Mouse (Mus musculus) cerebellum, adult 2 months (tissue): ENCODE results near the gene Ttc5. TPM values are rescaled to one million over a fixed set of nuclear protein-coding genes. Genes with fewer than 3 reads are reported as not detected.
"Not testable (repeated sequence)": the region's sequence is repeated elsewhere in the genome, so short reads cannot be mapped to it uniquely, and the experiment has no call there.

Experiments used
- DNase-seq, 2 experiments: peaks; one replicate each; pipeline ENCODE4 v3.0.0; 2021
- H3K27ac ChIP-seq: fragments of 200-500 bp; 2 replicates; pipeline ENCODE4 v1.5.1; 2012; ENCODE audit warnings: low read length, control low read depth, inconsistent platforms; ENCODE audit not compliant: insufficient read depth
- H3K27me3 ChIP-seq: fragments of 200-500 bp; 2 replicates; pipeline ENCODE4 v1.6.1; 2012; ENCODE audit warnings: inconsistent platforms, mild to moderate bottlenecking, low read length, moderate library complexity; ENCODE audit not compliant: control insufficient read depth, insufficient read depth
- H3K4me1 ChIP-seq: fragments of 200-500 bp; 2 replicates; pipeline ENCODE4 v1.6.1; 2011; ENCODE audit warnings: low read length; ENCODE audit not compliant: control insufficient read depth, insufficient read depth
- H3K4me3 ChIP-seq: fragments of 200-500 bp; replicated peaks from 2 replicates; pipeline ENCODE3; 2011; ENCODE audit warnings: mild to moderate bottlenecking, low read depth, low read length, control low read depth; ENCODE audit not compliant: insufficient read depth
- CTCF ChIP-seq: fragments of 200-500 bp; IDR thresholded peaks from 2 replicates; pipeline ENCODE4 v1.5.1; 2011; ENCODE audit warnings: low read depth, mild to moderate bottlenecking, control low read depth, low read length, moderate library complexity, borderline replicate concordance; ENCODE audit not compliant: insufficient read depth
- POLR2A ChIP-seq: fragments of 200-500 bp; IDR thresholded peaks from 2 replicates; pipeline ENCODE4 v1.6.1; 2011; ENCODE audit warnings: low read length, control low read depth, borderline replicate concordance; ENCODE audit not compliant: insufficient read depth
- WGBS: fragments of 180-500 bp; shearing (Covaris S2); methylation state at CpG from one replicate; pipeline ENCODE4 v1.1.7; 2018; 5-methylcytosine and 5-hydroxymethylcytosine counted together
- polyA plus RNA-seq: library from polyadenylated mRNA; depleted of rRNA; stranded (reverse); fragments of >200 nt; gene quantifications from 2 replicates; pipeline ENCODE4 v1.2.3, GENCODE M21; 2012; rRNA removed

The Ttc5 gene
- 60.6 and 60.9 TPM in 2 replicates for polyA plus RNA-seq

GRCm38 (mm10) chr14:50785251-50785637, at the start of gene Ttc5:
Gene Ttc5, minus strand, starts transcription at chr14:50785519.
- no peaks in the 10 kb centered on the region for H3K27me3 ChIP-seq
- no peaks in the 10 kb centered on the region for H3K4me1 ChIP-seq
- TF ChIP-seq POLR2A = peak; percentile 53; the same call in 1 of the 2 replicates
- peak; percentile 83 for TF ChIP-seq CTCF
- H3K4me3 ChIP-seq = peak within 1 kb of the TSS; percentile 80
- peak within 1 kb of the TSS; percentile 67 for H3K27ac ChIP-seq
- peak; percentile 84 to 90 for DNase-seq
- under 1% methylated on average over 21 of the region's 21 CpGs for WGBS

DNA sequence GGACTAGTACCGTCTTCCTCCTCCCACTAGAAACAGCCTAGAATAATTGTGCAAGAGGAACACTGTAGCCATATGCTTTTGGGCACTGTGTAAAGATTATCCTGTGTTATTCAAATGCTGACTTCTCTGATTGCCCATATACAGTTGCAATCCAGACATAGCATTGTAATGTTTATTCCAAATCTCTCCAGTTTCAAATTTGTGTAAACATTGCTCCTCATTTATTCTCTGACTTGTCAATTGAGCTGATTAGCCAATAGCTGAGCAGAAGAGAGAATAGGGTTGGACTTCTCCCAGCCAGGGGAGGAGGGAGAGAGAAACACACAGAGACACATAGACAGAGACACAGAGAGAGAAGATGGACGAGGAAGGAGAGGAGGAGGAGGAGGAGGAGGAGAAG, 49.1 kb upstream of the Ttc5 start:
- peaks cover 9% of the 10 kb centered on the region for H3K4me1 ChIP-seq
- peak in 1 of 2 experiments; percentile 31 for DNase-seq
- H3K27me3 ChIP-seq = no peaks in the 10 kb centered on the region
- TF ChIP-seq POLR2A = no peak
- no peak for TF ChIP-seq CTCF
- peak overlapping the region; percentile 87 for H3K27ac ChIP-seq
- 26% methylated on average over 2 of the region's 2 CpGs for WGBS
- no peak overlapping the region for H3K4me3 ChIP-seq

DNA sequence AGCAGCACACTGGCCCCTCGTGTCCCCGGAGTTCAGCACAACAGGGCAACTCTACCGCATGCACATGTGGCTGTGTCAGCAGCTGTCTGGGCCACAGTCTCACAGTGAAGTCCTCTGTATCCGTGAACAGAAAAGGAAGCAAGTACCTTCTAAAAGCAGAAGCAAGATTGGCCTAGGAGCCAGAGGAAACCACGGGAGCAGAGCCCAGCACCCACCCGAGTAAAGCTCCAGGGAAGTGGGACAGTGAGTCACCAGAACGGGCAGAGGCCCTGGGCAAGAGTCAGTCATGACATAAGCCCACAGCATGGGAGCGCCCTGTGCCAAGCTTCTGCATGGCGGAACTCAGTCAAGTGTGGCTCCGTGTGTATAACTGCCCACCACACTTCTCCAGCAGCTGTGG, 48.6 kb upstream of the Ttc5 start:
- Histone ChIP-seq H3K4me3 (peak overlapping the region; percentile 36), H3K27ac (peak overlapping the region; percentile 87), H3K27me3 (no peaks in the 10 kb centered on the region), H3K4me1 (peaks cover 9% of the 10 kb centered on the region)
- 23% methylated on average over 10 of the region's 10 CpGs for WGBS
- TF ChIP-seq CTCF (no peak), POLR2A (no peak)
- peak; percentile 72 to 81 for DNase-seq

DNA sequence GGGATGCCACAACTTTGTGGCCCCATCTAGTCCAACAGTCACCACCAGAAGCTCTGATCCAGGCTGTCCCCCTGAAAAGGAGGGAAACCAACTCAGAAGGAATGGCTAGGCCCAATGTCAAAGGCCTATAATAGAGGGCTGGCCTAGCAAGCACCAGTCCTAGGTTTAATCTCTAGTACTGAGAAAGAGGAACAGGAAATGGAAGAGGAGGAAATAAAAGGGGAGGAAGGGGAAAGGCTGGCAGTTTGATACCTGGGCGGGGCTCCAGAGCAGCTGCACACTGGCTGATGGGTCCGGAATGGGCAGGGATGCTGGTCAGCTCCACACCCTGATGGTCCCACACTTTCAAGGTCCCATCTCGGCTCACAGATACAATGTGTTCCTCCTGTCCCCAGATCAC, 44.6 kb upstream of the Ttc5 start:
- TF ChIP-seq POLR2A (no peak), CTCF (no peak)
- Histone ChIP-seq H3K27ac (no peak overlapping the region), H3K27me3 (no peaks in the 10 kb centered on the region), H3K4me1 (peaks cover 9% of the 10 kb centered on the region), H3K4me3 (no peak overlapping the region)
- WGBS = 73% methylated on average over 3 of the region's 3 CpGs
- no peak for DNase-seq

GRCm38 (mm10) chr14:50826579-50826978, 41.3 kb upstream of the Ttc5 start:
- no peak for TF ChIP-seq CTCF
- TF ChIP-seq POLR2A = no peak
- no peak for DNase-seq
- no peaks in the 10 kb centered on the region for H3K27me3 ChIP-seq
- no peaks in the 10 kb centered on the region for H3K4me1 ChIP-seq
- WGBS = 69% methylated on average over 4 of the region's 4 CpGs
- no peak overlapping the region for H3K4me3 ChIP-seq
- H3K27ac ChIP-seq = no peak overlapping the region

DNA sequence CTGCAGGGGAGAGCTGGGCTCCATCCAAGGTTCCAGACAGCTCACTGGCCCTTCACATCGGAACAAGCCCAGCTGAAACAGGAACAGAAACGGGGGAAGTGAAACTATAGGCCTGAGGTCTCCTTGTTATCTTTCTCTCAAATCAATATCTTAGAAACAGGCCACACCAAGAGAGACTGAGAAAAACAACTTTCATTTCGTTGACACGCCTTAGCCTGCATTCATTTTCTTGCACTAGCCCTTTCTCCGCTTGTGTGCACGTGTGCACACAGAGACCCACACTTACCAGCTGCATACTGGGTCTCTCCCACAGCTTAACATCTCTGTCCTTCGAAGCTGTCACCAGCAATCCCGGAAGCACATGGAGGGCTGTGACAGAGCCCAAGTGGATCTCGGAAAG, 38.9 kb upstream of the Ttc5 start:
- TF ChIP-seq CTCF (no peak), POLR2A (no peak)
- Histone ChIP-seq H3K4me1 (no peaks in the 10 kb centered on the region), H3K27ac (no peak overlapping the region), H3K4me3 (no peak overlapping the region), H3K27me3 (no peaks in the 10 kb centered on the region)
- DNase-seq = no peak
- WGBS = 83% methylated on average over 9 of the region's 9 CpGs

- Histone ChIP-seq H3K4me3 (no peak overlapping the region), H3K27me3 (no peaks in the 10 kb centered on the region), H3K27ac (no peak overlapping the region), H3K4me1 (no peaks in the 10 kb centered on the region)
- no peak for DNase-seq
- WGBS = 85% methylated on average over 2 of the region's 2 CpGs
- TF ChIP-seq CTCF (no peak), POLR2A (no peak)
These were observed 37.9 kb upstream of the Ttc5 start for GRCm38 (mm10) chr14:50823240-50823639.

DNA sequence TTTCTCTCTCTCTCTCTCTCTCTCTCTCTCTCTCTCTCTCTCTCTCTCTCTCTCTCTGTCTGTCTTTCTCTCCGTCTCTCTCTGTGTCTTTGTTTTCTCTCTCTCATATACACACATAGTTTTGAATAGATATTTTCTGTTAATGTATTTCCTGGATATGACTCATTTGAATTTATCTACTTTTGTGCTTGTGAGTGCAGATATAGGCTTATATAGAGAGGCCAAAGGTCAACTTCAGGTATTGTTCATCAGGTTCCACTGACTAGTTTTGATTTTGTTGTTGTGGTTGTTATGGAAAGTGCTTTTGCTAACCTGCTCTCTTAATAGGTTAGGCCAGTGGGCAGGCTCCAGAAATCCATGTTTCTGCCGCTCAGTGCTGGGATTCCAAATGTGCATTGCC, 27.7 kb upstream of the Ttc5 start:
- Histone ChIP-seq H3K27me3 (no peaks in the 10 kb centered on the region), H3K4me3 (no peak overlapping the region), H3K4me1 (no peaks in the 10 kb centered on the region), H3K27ac (no peak overlapping the region)
- 87% methylated on average over 2 of the region's 2 CpGs for WGBS
- no peak for DNase-seq
- TF ChIP-seq POLR2A = no peak

GRCm38 (mm10) chr14:50807487-50808072, 22.3 kb upstream of the Ttc5 start, which contains the start of the genes Ccnb1ip1 and Parp2:
Gene Ccnb1ip1, minus strand, starts transcription at chr14:50807732.
Gene Parp2, plus strand, starts transcription at chr14:50807841.
- 1% methylated on average over 42 of the region's 42 CpGs for WGBS
- peak; percentile 90 for TF ChIP-seq POLR2A
- no peak for TF ChIP-seq CTCF
- H3K27ac ChIP-seq = peak within 1 kb of the TSS; percentile 76

DNA sequence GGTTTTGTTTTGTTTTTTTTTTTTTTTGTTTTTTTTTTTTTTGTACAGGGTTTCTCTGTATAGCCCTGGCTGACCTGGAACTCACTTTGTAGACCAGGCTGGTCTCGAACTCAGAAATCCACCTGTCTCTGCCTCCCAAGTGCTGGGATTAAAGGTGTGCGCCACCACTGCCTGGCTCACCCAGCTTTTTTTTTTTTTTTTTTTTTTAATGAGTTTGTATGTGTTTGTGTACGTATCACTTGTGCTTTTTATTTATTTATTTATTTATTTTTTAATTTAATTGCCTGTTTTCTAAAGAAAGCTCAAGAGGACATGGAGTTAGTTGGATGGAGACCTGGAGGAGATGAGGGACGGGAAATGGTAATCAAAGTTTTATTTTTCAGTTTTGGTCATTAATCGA, 21.1 kb upstream of the Ttc5 start:
- not testable (repeated sequence) for H3K4me1 ChIP-seq, H3K27ac ChIP-seq, DNase-seq, H3K4me3 ChIP-seq, H3K27me3 ChIP-seq
- 87% methylated on average over 5 of the region's 5 CpGs for WGBS

More at GRCm38 (mm10) chr14:50807487-50808072, 22.3 kb upstream of the Ttc5 start, which contains the start of the genes Ccnb1ip1 and Parp2:
- Histone ChIP-seq H3K4me1 (no peaks in the 10 kb centered on the region), H3K4me3 (peak within 1 kb of the TSS; percentile 97), H3K27me3 (no peaks in the 10 kb centered on the region)
- peak; percentile 99 to 100 for DNase-seq
